Mouse (Mus musculus) forebrain, embryonic 14.5 days (tissue): Measurements from ENCODE around the gene Olfr690. TPM values are rescaled to one million over a fixed set of nuclear protein-coding genes. Genes with fewer than 3 reads are reported as not detected.

ENCODE experiments used
- polyA plus RNA-seq: library from polyadenylated mRNA; unstranded; fragments of >200 nt; fragmentation: Nextera tagmentation; extraction: Ambion mirVana; gene quantifications from 2 replicates; pipeline ENCODE4 v1.2.1, GENCODE M21; 2014

Gene Olfr690
- polyA plus RNA-seq, 1 experiment from 2014 or later, result not detected

Other genes with a start within 250 kb of the Olfr690 start
- not detected in 2 replicates for gene Olfr680-ps1, start 241.3 kb downstream of the Olfr690 start, polyA plus RNA-seq
- not detected in 2 replicates for gene Olfr681, start 217.3 kb downstream of the Olfr690 start, polyA plus RNA-seq
- not detected in 2 replicates for gene Olfr683, start 187.1 kb downstream of the Olfr690 start, polyA plus RNA-seq
- gene Olfr684, start 170.5 kb downstream of the Olfr690 start, polyA plus RNA-seq, result not detected in 2 replicates
- not detected in 2 replicates for gene Olfr685, start 148.1 kb downstream of the Olfr690 start, polyA plus RNA-seq
- gene Olfr686, start 126.6 kb downstream of the Olfr690 start, polyA plus RNA-seq, result not detected in 2 replicates
- not detected in 2 replicates for gene Olfr688, start 46.0 kb downstream of the Olfr690 start, polyA plus RNA-seq
- gene Olfr689, start 22.9 kb downstream of the Olfr690 start, polyA plus RNA-seq, result not detected in 2 replicates
- gene Olfr691, start 8.2 kb upstream of the Olfr690 start, polyA plus RNA-seq, result not detected in 2 replicates
- gene Olfr692, start 34.1 kb upstream of the Olfr690 start, polyA plus RNA-seq, result not detected in 2 replicates
- gene Gm5901, start 40.9 kb upstream of the Olfr690 start, polyA plus RNA-seq, result not detected in 2 replicates
- 30.4 and 39.8 TPM in 2 replicates for gene Fam160a2, start 66.0 kb upstream of the Olfr690 start, polyA plus RNA-seq
- not detected in 2 replicates for gene Cnga4, start 70.5 kb upstream of the Olfr690 start, polyA plus RNA-seq
- 1.1 and 1.6 TPM in 2 replicates for gene Cckbr, start 91.6 kb upstream of the Olfr690 start, polyA plus RNA-seq
- gene Cavin3, start 148.2 kb upstream of the Olfr690 start, polyA plus RNA-seq, result 28.6 and 31.3 TPM in 2 replicates
- gene Smpd1, start 220.3 kb upstream of the Olfr690 start, polyA plus RNA-seq, result 79.9 and 88.5 TPM in 2 replicates
- 188 and 228 TPM in 2 replicates for gene Apbb1, start 247.5 kb upstream of the Olfr690 start, polyA plus RNA-seq